In genomic region chr2:130582552-130582951, GRCm38 (mm10) we compare ENCODE assay signal across 25 mouse cellular contexts. TPM values are rescaled to one million over a fixed set of nuclear protein-coding genes. Genes with fewer than 3 reads are reported as not detected.
A peak's percentile ranks its signal among the peaks of the same experiment; 100 is the strongest.
DNase-seq lines count a peak whose midpoint lies in the region; ATAC-seq lines count a peak whose summit lies in the region.
"Had no signal": no experiment of that assay in that cellular context is flagged by ENCODE, and none has a peak within 500 bp of the region (broad histone marks: within the 10 kb centered on the region; RNA-seq: fewer than 3 reads in every experiment).

Avp (minus strand) TSS chr2:130582554.

- ATAC-seq in forebrain, embryonic 15.5 days (replicated peaks): no peak
- ATAC-seq in limb, embryonic 12.5 days (ENCODE audit: insufficient number of reproducible peaks, insufficient read depth, low FRiP score, low TSS enrichment, low read depth): no peak
- ATAC-seq: intestine, postnatal 0 days; Patski had no signal

- DNase-seq in heart, adult 8-10 months (ENCODE audit: low spot score): no peak
- DNase-seq in heart, postnatal 36 days: no peak
- DNase-seq in left cerebral cortex, postnatal 25 days (ENCODE audit: low spot score in 2 of 2): no peak
- no peak for DNase-seq in left cerebral cortex, postnatal 14 days (ENCODE audit: low spot score in 2 of 2)
- DNase-seq in testis, postnatal 10 days (ENCODE audit: low spot score): no peak
- DNase-seq: cerebellum, adult 8-10 months; lung, adult 18-20 months; retina, postnatal 1 day; right cerebral cortex, postnatal 4 days had no signal

- no peak within 1 kb of the TSS for H3K27ac ChIP-seq in forebrain, embryonic 15.5 days (replicated peaks)
- no peak within 1 kb of the TSS for H3K27ac ChIP-seq in limb, embryonic 12.5 days
- H3K27ac ChIP-seq: embryonic facial prominence, embryonic 12.5 days; kidney, postnatal 0 days had no signal

- intact Hi-C loops in heart, postnatal 36 days (cut with DNase I): no loop called here
- intact Hi-C loops in left cerebral cortex, postnatal 25 days (cut with DNase I): no loop called here
- intact Hi-C loops in left cerebral cortex, postnatal 14 days (cut with DNase I): no loop called here

- no peak within 1 kb of the TSS for H3K4me2 ChIP-seq in forebrain, embryonic 15.5 days (replicated peaks)
- peak within 1 kb of the TSS; percentile 59; the same call in 1 of the 2 replicates for H3K4me2 ChIP-seq in limb, embryonic 12.5 days

- H3K9ac ChIP-seq in forebrain, embryonic 15.5 days (replicated peaks): no peak within 1 kb of the TSS
- no peak within 1 kb of the TSS for H3K9ac ChIP-seq in limb, embryonic 12.5 days (replicated peaks)

- H3K4me3 ChIP-seq in forebrain, embryonic 15.5 days: no peak within 1 kb of the TSS
- H3K4me3 ChIP-seq in limb, embryonic 12.5 days (replicated peaks): no peak within 1 kb of the TSS; the same call in 1 of the 2 replicates
- H3K4me3 ChIP-seq: myocyte had no signal

- H3K27me3 ChIP-seq in forebrain, embryonic 15.5 days: peaks cover 55% of the 10 kb centered on the region
- H3K27me3 ChIP-seq in limb, embryonic 12.5 days: peaks cover 83% of the 10 kb centered on the region
- H3K27me3 ChIP-seq: Patski had no signal

- WGBS in forebrain, embryonic 15.5 days: 34% methylated on average over 10 of the region's 10 CpGs
- 37% methylated on average over 10 of the region's 10 CpGs for WGBS in limb, embryonic 12.5 days

- H3K4me1 ChIP-seq in forebrain, embryonic 15.5 days: peaks cover 14% of the 10 kb centered on the region; the same call in 1 of the 2 replicates
- peaks cover 10% of the 10 kb centered on the region for H3K4me1 ChIP-seq in limb, embryonic 12.5 days (replicated peaks)

- no peaks in the 10 kb centered on the region for H3K9me3 ChIP-seq in forebrain, embryonic 15.5 days
- no peaks in the 10 kb centered on the region; the same call in 1 of the 2 replicates for H3K9me3 ChIP-seq in limb, embryonic 12.5 days
- H3K9me3 ChIP-seq: embryonic facial prominence, embryonic 12.5 days had no signal

- H3K36me3 ChIP-seq in forebrain, embryonic 15.5 days: no peaks in the 10 kb centered on the region
- H3K36me3 ChIP-seq in limb, embryonic 12.5 days: no peaks in the 10 kb centered on the region
- H3K36me3 ChIP-seq: embryonic facial prominence, embryonic 12.5 days had no signal

RNA-seq across cellular contexts. Expression of gene Avp, which starts in this region (rescaled TPM):
- 10 to 100 TPM in 3 of 4 experiments, 1 to 10 TPM in 1; 9.3 to 20.9 (median 16.9) TPM for total RNA-seq in heart, adult 8-10 months (2022)
- total RNA-seq in heart, postnatal 36 days (2021): 1 to 10 TPM in 1 of 2 experiments, under 1 TPM in 1; 0.68 to 4.8 TPM
- total RNA-seq in left cerebral cortex, postnatal 25 days (2021): 10 to 100 TPM; 13.5 to 20.4 TPM
- 10 to 100 TPM in 1 of 2 experiments, under 1 TPM in 1; 0.68 to 21.7 TPM for total RNA-seq in left cerebral cortex, postnatal 14 days (2021)
- polyA plus RNA-seq in forebrain, embryonic 15.5 days (2015; fragmentation: Nextera tagmentation; extraction: Ambion mirVana): 5.4 and 49.3 TPM in 2 replicates
- polyA plus RNA-seq in limb, embryonic 12.5 days (2016; fragmentation: Nextera tagmentation; extraction: Ambion mirVana): not detected in 2 replicates
- total RNA-seq: adrenal gland, postnatal 4 days; common myeloid progenitor, adult 5-6 weeks; gastrocnemius, adult 18-20 months; hematopoietic stem cell, adult 5-6 weeks; liver, adult 2 months; megakaryocyte-erythroid progenitor cell, adult 5-6 weeks had no signal
- polyA plus RNA-seq: C2C12; embryonic facial prominence, embryonic 12.5 days; gonadal fat pad, adult 2 months; intestine, postnatal 0 days; kidney, postnatal 0 days; liver, adult 2 months; myocyte; Patski; urinary bladder, adult 2 months had no signal
